Mouse (Mus musculus): ENCODE data around the gene Hoxc13.

GRCm38 (mm10) chr15:102945185-102946077 lies 24.5 kb downstream of the Hoxc13 start:
- TF ChIP-seq POLR2A (IDR thresholded peaks at IDR 0.05; ENCODE audit: extremely low read depth, insufficient read depth, low read length) (no peak), CTCF (IDR thresholded peaks at IDR 0.05; ENCODE audit: extremely low read depth, insufficient read depth, low read length) (no peak)
